Mouse (Mus musculus) cortical plate, adult 2 months (tissue): ENCODE results near the gene Slc31a1.

Experiments used
- CTCF ChIP-seq: fragments of 200-500 bp; IDR thresholded peaks from 2 replicates; pipeline ENCODE4 v1.5.1; 2011; ENCODE audit warnings: mild to moderate bottlenecking, control low read depth, low read length; ENCODE audit not compliant: insufficient read depth; ENCODE audit errors: extremely low read depth
- POLR2A ChIP-seq: fragments of 200-500 bp; IDR thresholded peaks from 2 replicates; pipeline ENCODE4 v1.6.1; 2011; ENCODE audit warnings: mild to moderate bottlenecking, low read length, control low read depth; ENCODE audit not compliant: insufficient read depth; ENCODE audit errors: extremely low read depth

DNA sequence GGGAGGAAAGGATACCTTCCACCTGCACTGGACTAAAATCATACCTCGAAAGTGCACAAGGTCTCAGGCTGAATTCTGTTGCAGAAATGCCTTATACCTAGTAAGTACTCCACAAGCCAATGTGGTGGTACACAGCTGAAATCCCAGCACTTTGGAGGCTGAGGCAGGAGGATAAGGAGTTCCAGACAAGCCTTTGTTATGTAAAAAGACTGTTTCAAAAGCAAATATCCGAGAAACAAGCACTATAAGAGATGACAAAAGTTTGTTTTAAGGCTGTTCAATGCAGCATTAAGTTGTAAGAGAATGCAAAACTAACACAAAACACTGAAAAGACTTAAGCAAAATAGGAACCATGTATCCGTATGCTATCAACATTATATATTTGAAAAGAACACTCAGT lies 46.0 kb upstream of the Slc31a1 start:
- no peak for TF ChIP-seq POLR2A
- TF ChIP-seq CTCF, result no peak
